Mouse (Mus musculus) lung, postnatal 0 days (tissue): ENCODE results near the gene H2afv. TPM values are rescaled to one million over a fixed set of nuclear protein-coding genes. Genes with fewer than 3 reads are reported as not detected.
A peak's percentile ranks its signal among the peaks of the same experiment; 100 is the strongest.

ENCODE experiments used
- ATAC-seq: fragments of 200-750 bp; cut with Nextera tagmentation; 2 replicates; pipeline ENCODE4 v1.8.0; 2017; ENCODE audit warnings: moderate library complexity
- DNase-seq: peaks from one replicate; pipeline ENCODE4 v3.0.0-alpha.2; 2016; ENCODE audit warnings: low spot score
- H3K27ac ChIP-seq: fragments of 300-500 bp; sonication (generic); 2 replicates; pipeline ENCODE4 v1.5.1; 2014; ENCODE audit warnings: antibody characterized with exemption, mild to moderate bottlenecking, low read length, mixed read lengths
- H3K27me3 ChIP-seq: fragments of 300-500 bp; sonication (generic); replicated peaks from 2 replicates; pipeline ENCODE4 v1.6.1; 2014; ENCODE audit warnings: low read length, mixed read lengths; ENCODE audit not compliant: insufficient read depth
- H3K36me3 ChIP-seq: fragments of 300-500 bp; sonication (generic); 2 replicates; pipeline ENCODE4 v1.6.1; 2014; ENCODE audit warnings: low read length, mixed read lengths; ENCODE audit not compliant: insufficient read depth
- H3K4me1 ChIP-seq: fragments of 300-500 bp; sonication (generic); 2 replicates; pipeline ENCODE4 v1.6.1; 2014; ENCODE audit warnings: antibody characterized with exemption, low read depth, low read length, mixed read lengths; ENCODE audit not compliant: insufficient read depth
- H3K4me2 ChIP-seq: fragments of 300-500 bp; sonication (generic); replicated peaks from 2 replicates; pipeline ENCODE4 v1.6.1; 2014; ENCODE audit warnings: low read depth, mild to moderate bottlenecking, low read length, moderate library complexity, mixed read lengths
- H3K4me3 ChIP-seq: fragments of 300-500 bp; sonication (generic); 2 replicates; pipeline ENCODE4 v1.5.1; 2014; ENCODE audit warnings: low read depth, low read length
- H3K9ac ChIP-seq: fragments of 300-500 bp; sonication (generic); replicated peaks from 2 replicates; pipeline ENCODE4 v1.6.1; 2014; ENCODE audit warnings: low read depth, mild to moderate bottlenecking
- H3K9me3 ChIP-seq: fragments of 300-500 bp; sonication (generic); 2 replicates; pipeline ENCODE4 v1.6.1; 2016; ENCODE audit warnings: low read length, mixed read lengths
- CTCF ChIP-seq: IDR thresholded peaks from 2 replicates; pipeline ENCODE4 v1.5.1; 2016; ENCODE audit warnings: antibody characterized with exemption, mild to moderate bottlenecking
- EP300 ChIP-seq: IDR thresholded peaks from 2 replicates; pipeline ENCODE4 v1.6.1; 2016; ENCODE audit warnings: antibody characterized with exemption, mild to moderate bottlenecking, control low read depth
- whole genome bisulfite sequencing: fragments of 180-500 bp; shearing (Covaris S2); extraction: QIAGEN DNeasy Blood & Tissue Kit; methylation state at CpG from one replicate; pipeline ENCODE4 v1.1.7; 2014; 5-methylcytosine and 5-hydroxymethylcytosine counted together
- polyA plus RNA-seq: library from polyadenylated mRNA; unstranded; fragments of >200 nt; fragmentation: Nextera tagmentation; extraction: Ambion mirVana; gene quantifications from 2 replicates; pipeline ENCODE4 v1.2.1, GENCODE M21; 2015

Gene H2afv
- polyA plus RNA-seq, 1 experiment from 2014 or later, result 268 TPM

GRCm38 (mm10) chr11:6398141-6398540 is 46.1 kb downstream of the H2afv start:
- no peak for TF ChIP-seq CTCF
- no peak for TF ChIP-seq EP300
- Histone ChIP-seq H3K36me3 (peaks cover 50% of the 10 kb centered on the region), H3K4me3 (no peak overlapping the region), H3K9ac (no peak overlapping the region), H3K4me2 (no peak overlapping the region), H3K27me3 (no peaks in the 10 kb centered on the region), H3K27ac (no peak overlapping the region), H3K9me3 (no peaks in the 10 kb centered on the region), H3K4me1 (no peaks in the 10 kb centered on the region)
- ATAC-seq (no peak), DNase-seq (no peak)
- 94% methylated on average over 10 of the region's 10 CpGs for WGBS

DNA sequence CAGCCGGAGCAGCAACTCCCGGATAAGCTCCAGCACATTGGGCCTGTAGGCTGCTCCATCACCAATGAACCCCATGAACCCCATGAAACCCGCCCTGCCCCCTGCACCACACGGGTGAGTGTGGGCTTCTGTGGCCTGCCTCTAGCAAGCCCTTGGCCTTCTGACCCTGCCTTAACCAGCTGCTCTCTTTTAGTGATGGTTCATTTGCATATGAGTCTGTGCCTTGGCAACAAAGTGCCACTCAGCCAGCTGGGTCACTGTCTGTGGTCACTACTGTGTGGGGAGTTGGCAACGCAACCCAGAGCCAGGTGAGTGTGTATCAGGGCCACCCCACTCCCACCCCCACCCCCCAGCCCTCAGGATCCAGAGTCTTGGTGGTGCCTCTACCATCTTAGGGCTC is 48.7 kb downstream of the H2afv start:
- Histone ChIP-seq H3K9me3 (no peaks in the 10 kb centered on the region), H3K36me3 (peaks cover 32% of the 10 kb centered on the region)
- WGBS, result 92% methylated on average over 5 of the region's 5 CpGs

GRCm38 (mm10) chr11:6393866-6394265 is 50.4 kb downstream of the H2afv start:
- Histone ChIP-seq H3K9ac (no peak overlapping the region), H3K9me3 (no peaks in the 10 kb centered on the region), H3K4me2 (no peak overlapping the region), H3K4me3 (no peak overlapping the region), H3K27ac (no peak overlapping the region), H3K4me1 (peaks cover 8% of the 10 kb centered on the region; the same call in 1 of the 2 replicates), H3K36me3 (peaks cover 27% of the 10 kb centered on the region), H3K27me3 (no peaks in the 10 kb centered on the region)
- 55% methylated on average over 1 of the region's 1 CpGs for WGBS
- DNase-seq (no peak), ATAC-seq (no peak)
- TF ChIP-seq EP300 (no peak), CTCF (no peak)

More for the DNA sequence above, 48.7 kb downstream of the H2afv start:
- Histone ChIP-seq H3K27ac (no peak overlapping the region), H3K4me1 (no peaks in the 10 kb centered on the region), H3K27me3 (no peaks in the 10 kb centered on the region), H3K9ac (no peak overlapping the region), H3K4me2 (no peak overlapping the region), H3K4me3 (no peak overlapping the region)
- DNase-seq (no peak), ATAC-seq (no peak)
- TF ChIP-seq EP300 (no peak), CTCF (no peak)

DNA sequence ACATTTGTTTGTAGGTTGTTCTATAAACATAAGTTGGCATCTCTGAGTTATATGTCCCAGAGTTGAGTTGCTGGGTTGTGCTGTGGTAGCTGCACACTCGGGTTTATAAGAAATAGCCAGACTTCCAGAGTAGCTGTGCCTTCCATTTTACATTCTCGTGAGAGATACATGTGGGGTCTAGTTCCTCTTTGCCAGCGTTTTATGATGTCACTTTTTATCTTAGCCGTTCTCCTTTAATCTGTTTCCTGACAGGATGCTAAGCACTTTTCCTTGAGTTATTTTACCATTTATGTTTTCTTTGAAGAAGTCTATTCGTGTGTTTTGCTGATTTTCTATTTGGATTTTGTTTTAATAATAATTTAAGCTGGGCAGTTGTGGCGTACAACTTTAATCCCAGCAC is 51.4 kb downstream of the H2afv start:
- peaks cover 21% of the 10 kb centered on the region for H3K36me3 ChIP-seq
- ATAC-seq (no peak), DNase-seq (no peak)
- H3K27me3 ChIP-seq, result no peaks in the 10 kb centered on the region
- H3K4me3 ChIP-seq, result no peak overlapping the region
- H3K9ac ChIP-seq, result no peak overlapping the region
- H3K4me1 ChIP-seq, result peaks cover 8% of the 10 kb centered on the region; the same call in 1 of the 2 replicates
- H3K9me3 ChIP-seq, result no peaks in the 10 kb centered on the region
- TF ChIP-seq CTCF (no peak), EP300 (no peak)
- no peak overlapping the region for H3K27ac ChIP-seq
- no peak overlapping the region for H3K4me2 ChIP-seq
- 59% methylated on average over 6 of the region's 6 CpGs for WGBS

DNA sequence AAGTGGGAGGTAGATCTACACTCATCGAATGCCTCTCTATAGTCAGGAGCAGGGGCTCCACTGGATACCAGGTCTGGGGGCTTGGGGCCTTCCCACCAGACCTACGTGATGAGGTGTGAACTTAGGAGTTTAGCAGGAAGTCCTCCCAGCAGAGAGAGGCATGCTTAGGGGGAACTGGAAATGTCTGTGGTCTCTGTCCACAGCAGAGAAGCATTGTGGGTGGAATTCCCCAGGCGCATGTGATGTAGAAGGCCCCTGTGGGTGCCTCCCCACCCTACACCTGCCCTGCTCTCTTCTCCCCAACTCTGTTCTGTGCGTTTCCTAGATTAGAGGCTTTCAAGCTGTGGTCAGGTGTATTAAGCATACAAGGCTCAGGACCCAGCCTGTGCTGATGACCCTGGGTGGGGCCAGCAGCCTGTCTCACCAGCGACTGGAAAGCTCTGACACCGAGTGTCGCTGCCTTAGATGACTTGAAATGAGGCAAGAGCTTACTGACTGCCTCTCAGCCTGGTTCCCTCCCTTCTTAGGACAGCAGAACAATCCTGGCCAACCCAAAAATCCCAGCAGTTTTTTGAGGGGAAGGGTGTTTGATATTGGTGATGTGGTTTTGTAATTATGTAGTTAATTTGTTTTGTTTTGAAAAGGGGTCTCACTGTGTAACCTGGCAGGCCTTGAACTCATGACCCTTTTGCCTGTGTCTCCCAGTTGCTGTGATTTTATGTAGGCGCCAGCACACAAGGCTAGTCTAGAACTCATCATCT is 52.5 kb downstream of the H2afv start:
- H3K4me1 ChIP-seq, result peaks cover 8% of the 10 kb centered on the region; the same call in 1 of the 2 replicates
- no peak for TF ChIP-seq CTCF
- no peak for TF ChIP-seq EP300

DNA sequence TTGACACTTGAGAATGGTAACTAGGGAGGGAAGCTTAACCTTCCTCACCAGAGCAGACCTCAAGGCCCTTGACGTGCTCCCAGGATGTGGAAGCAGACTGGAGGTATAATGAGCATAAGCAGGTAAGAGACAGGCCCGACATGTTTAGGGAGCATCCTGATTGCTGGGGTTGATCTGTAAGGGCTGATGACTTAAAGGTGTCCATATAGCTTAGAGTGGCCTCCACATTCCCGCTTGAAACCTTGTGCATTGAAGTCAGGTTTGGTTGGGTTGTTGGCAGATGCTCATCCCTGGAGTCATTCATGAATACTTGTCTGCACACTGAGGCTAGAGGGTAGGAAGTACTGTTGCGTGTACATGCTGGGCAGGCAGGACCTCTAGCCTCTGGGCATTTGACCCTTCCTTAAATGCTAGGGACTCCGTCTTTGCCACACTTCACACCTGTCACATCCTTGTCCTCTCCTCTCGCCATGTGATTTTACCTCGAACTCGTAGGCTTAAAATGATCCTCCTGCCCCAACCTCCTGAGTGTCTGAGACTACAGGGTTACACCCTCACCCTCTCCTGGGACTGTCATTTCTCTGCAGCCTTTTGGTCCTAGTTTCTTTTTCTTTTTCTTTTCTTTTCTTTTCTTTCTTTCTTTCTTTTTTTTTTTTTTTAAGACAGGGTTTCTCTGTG is 53.7 kb downstream of the H2afv start:
- peaks cover 8% of the 10 kb centered on the region; the same call in 1 of the 2 replicates for H3K4me1 ChIP-seq
- no peaks in the 10 kb centered on the region for H3K36me3 ChIP-seq
- H3K27ac ChIP-seq, result no peak overlapping the region
- no peaks in the 10 kb centered on the region for H3K9me3 ChIP-seq
- ATAC-seq (no peak), DNase-seq (no peak)
- 77% methylated on average over 8 of the region's 8 CpGs for WGBS
- H3K27me3 ChIP-seq, result no peaks in the 10 kb centered on the region
- TF ChIP-seq CTCF (no peak), EP300 (no peak)
- H3K4me2 ChIP-seq, result peak overlapping the region; percentile 94; the same call in 1 of the 2 replicates
- H3K9ac ChIP-seq, result no peak overlapping the region
- H3K4me3 ChIP-seq, result 0 out of 2 replicates have a peak overlapping the region, but pooled peaks have one; percentile 80

More for the DNA sequence above, 52.5 kb downstream of the H2afv start:
- H3K36me3 ChIP-seq, result peaks cover 10% of the 10 kb centered on the region; the same call in 1 of the 2 replicates
- no peaks in the 10 kb centered on the region for H3K27me3 ChIP-seq
- H3K4me2 ChIP-seq, result no peak overlapping the region
- H3K9me3 ChIP-seq, result no peaks in the 10 kb centered on the region
- 78% methylated on average over 8 of the region's 8 CpGs for WGBS
- no peak for DNase-seq
- no peak overlapping the region for H3K27ac ChIP-seq
- no peak overlapping the region for H3K4me3 ChIP-seq
- H3K9ac ChIP-seq, result no peak overlapping the region
- no peak for ATAC-seq
